Mouse (Mus musculus) layer of hippocampus, adult 9-11 months (tissue): ENCODE results near the gene Cacna1d.

ENCODE experiments used
- DNase-seq: peaks from one replicate; pipeline ENCODE4 v3.0.0; 2022

Gene Cacna1d

GRCm38 (mm10) chr14:30363487-30364167 is 127.6 kb downstream of the Cacna1d start:
- DNase-seq, result no peak

- DNase-seq, result peak; percentile 64
Measured at GRCm38 (mm10) chr14:30362370-30362769, 128.9 kb downstream of the Cacna1d start.

GRCm38 (mm10) chr14:30360478-30360877 is 130.8 kb downstream of the Cacna1d start:
- DNase-seq, result no peak

- no peak for DNase-seq
Measured at GRCm38 (mm10) chr14:30360004-30360403, 131.3 kb downstream of the Cacna1d start.

- no peak for DNase-seq
Measured at GRCm38 (mm10) chr14:30358028-30358427, 133.2 kb downstream of the Cacna1d start.

- no peak for DNase-seq
Measured at GRCm38 (mm10) chr14:30356456-30356855, 134.8 kb downstream of the Cacna1d start.

- DNase-seq, result no peak
Measured at GRCm38 (mm10) chr14:30354761-30355160, 136.5 kb downstream of the Cacna1d start.

GRCm38 (mm10) chr14:30354127-30354463 is 137.2 kb downstream of the Cacna1d start:
- DNase-seq, result peak; percentile 35

GRCm38 (mm10) chr14:30353291-30354126 is 137.7 kb downstream of the Cacna1d start:
- peak; percentile 14 for DNase-seq

- no peak for DNase-seq
Measured at GRCm38 (mm10) chr14:30352951-30353270, 138.3 kb downstream of the Cacna1d start.

- DNase-seq, result peak; percentile 61
Measured at GRCm38 (mm10) chr14:30352061-30352950, 138.9 kb downstream of the Cacna1d start.

- no peak for DNase-seq
Measured at GRCm38 (mm10) chr14:30350285-30350684, 141.0 kb downstream of the Cacna1d start.

- DNase-seq, result no peak
Measured at GRCm38 (mm10) chr14:30344948-30345865, 146.0 kb downstream of the Cacna1d start.

GRCm38 (mm10) chr14:30343740-30344139 is 147.5 kb downstream of the Cacna1d start:
- peak; percentile 29 for DNase-seq

GRCm38 (mm10) chr14:30341825-30342590 is 149.2 kb downstream of the Cacna1d start:
- DNase-seq, result no peak

GRCm38 (mm10) chr14:30340140-30340539 is 151.1 kb downstream of the Cacna1d start:
- no peak for DNase-seq

- DNase-seq, result no peak
Measured at GRCm38 (mm10) chr14:30331856-30332255, 159.4 kb downstream of the Cacna1d start.

- DNase-seq, result no peak
Measured at GRCm38 (mm10) chr14:30330416-30331181, 160.7 kb downstream of the Cacna1d start.

GRCm38 (mm10) chr14:30329109-30329508 is 162.1 kb downstream of the Cacna1d start:
- DNase-seq, result no peak

- no peak for DNase-seq
Measured at GRCm38 (mm10) chr14:30327452-30327851, 163.8 kb downstream of the Cacna1d start.

GRCm38 (mm10) chr14:30327051-30327450 is 164.2 kb downstream of the Cacna1d start:
- no peak for DNase-seq
